Mouse (Mus musculus) liver, postnatal 0 days (tissue): ENCODE data around the gene Psma3. TPM values are rescaled to one million over a fixed set of nuclear protein-coding genes. Genes with fewer than 3 reads are reported as not detected.

Source experiments
- ATAC-seq: fragments of 200-750 bp; cut with Nextera tagmentation; 2 replicates; pipeline ENCODE4 v1.8.0; 2017; ENCODE audit warnings: mild to moderate bottlenecking, moderate library complexity
- DNase-seq: peaks from one replicate; pipeline ENCODE4 v3.0.0-alpha.2; 2016
- H3K27ac ChIP-seq: fragments of 300-500 bp; sonication (generic); 2 replicates; pipeline ENCODE4 v1.5.1; 2014; ENCODE audit warnings: antibody characterized with exemption, moderate library complexity, mild to moderate bottlenecking, low read depth
- H3K27me3 ChIP-seq: fragments of 300-500 bp; sonication (generic); 2 replicates; pipeline ENCODE4 v1.6.1; 2014; ENCODE audit warnings: low read length, control low read depth, mixed read lengths; ENCODE audit not compliant: insufficient read depth
- H3K36me3 ChIP-seq: fragments of 300-500 bp; sonication (generic); replicated peaks from 2 replicates; pipeline ENCODE4 v1.6.1; 2014; ENCODE audit warnings: mild to moderate bottlenecking, control low read depth, low read length, moderate library complexity, mixed read lengths; ENCODE audit not compliant: insufficient read depth
- H3K4me1 ChIP-seq: fragments of 300-500 bp; sonication (generic); 2 replicates; pipeline ENCODE4 v1.6.1; 2014; ENCODE audit warnings: antibody characterized with exemption, mild to moderate bottlenecking, control low read depth; ENCODE audit not compliant: insufficient read depth
- H3K4me2 ChIP-seq: fragments of 300-500 bp; sonication (generic); 2 replicates; pipeline ENCODE4 v1.6.1; 2014; ENCODE audit warnings: low read depth, mild to moderate bottlenecking, low read length, moderate library complexity, mixed read lengths
- H3K4me3 ChIP-seq: fragments of 300-500 bp; sonication (generic); 2 replicates; pipeline ENCODE4 v1.5.1; 2014; ENCODE audit warnings: low read depth, low read length
- H3K9ac ChIP-seq: fragments of 300-500 bp; sonication (generic); replicated peaks from 2 replicates; pipeline ENCODE4 v1.6.1; 2014; ENCODE audit warnings: mild to moderate bottlenecking, moderate library complexity
- H3K9me3 ChIP-seq: fragments of 300-500 bp; sonication (generic); 2 replicates; pipeline ENCODE4 v1.6.1; 2016; ENCODE audit warnings: mild to moderate bottlenecking, control low read depth, low read length, mixed read lengths
- CTCF ChIP-seq: sonication (generic); IDR thresholded peaks from 2 replicates; pipeline ENCODE4 v1.5.1; 2016; ENCODE audit warnings: antibody characterized with exemption, low read depth
- EP300 ChIP-seq: IDR thresholded peaks from 2 replicates; pipeline ENCODE4 v1.6.1; 2016; ENCODE audit warnings: antibody characterized with exemption, low read depth, mild to moderate bottlenecking
- WGBS: fragments of 180-500 bp; shearing (Covaris S2); extraction: QIAGEN DNeasy Blood & Tissue Kit; methylation state at CpG from one replicate; pipeline ENCODE4 v1.1.7; 2014; ENCODE audit not compliant: insufficient replicate concordance; 5-methylcytosine and 5-hydroxymethylcytosine counted together
- polyA plus RNA-seq: library from polyadenylated mRNA; unstranded; fragments of >200 nt; fragmentation: Nextera tagmentation; extraction: Ambion mirVana; gene quantifications from 2 replicates; pipeline ENCODE4 v1.2.1, GENCODE M21; 2015

Psma3 gene
- polyA plus RNA-seq, 1 experiment from 2014 or later = 288 TPM

DNA sequence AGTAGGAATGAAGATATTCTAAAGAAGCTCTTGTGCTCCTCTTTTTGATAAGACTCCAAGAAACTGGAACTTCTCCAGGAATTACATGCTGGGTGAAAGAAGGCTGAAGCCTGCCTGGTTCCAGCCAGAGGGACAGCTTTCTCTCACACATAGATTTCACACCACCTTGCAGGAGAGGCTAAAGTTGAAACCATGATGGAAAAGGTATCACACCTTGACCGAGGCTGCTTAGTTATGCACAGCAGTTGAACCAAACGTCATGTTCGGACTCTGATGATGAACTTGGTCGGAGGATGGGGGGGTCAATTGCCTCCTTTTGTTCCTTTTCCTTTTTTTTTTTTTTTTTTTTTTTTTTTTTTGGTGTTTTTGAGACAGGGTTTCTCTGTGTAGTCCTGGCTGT is 590 bp upstream of the Psma3 start:
- ATAC-seq (no peak), DNase-seq (no peak)
- peak overlapping the region; percentile 99 for H3K27ac ChIP-seq
- 78% methylated on average over 4 of the region's 4 CpGs for WGBS
- no peaks in the 10 kb centered on the region for H3K27me3 ChIP-seq
- peak overlapping the region; percentile 96; the same call in 1 of the 2 replicates for H3K4me3 ChIP-seq
- TF ChIP-seq CTCF = no peak
- TF ChIP-seq EP300 = no peak
- H3K9me3 ChIP-seq = no peaks in the 10 kb centered on the region
- peak overlapping the region; percentile 87 for H3K4me2 ChIP-seq
- peaks cover 9% of the 10 kb centered on the region for H3K4me1 ChIP-seq
- H3K36me3 ChIP-seq = peaks cover 5% of the 10 kb centered on the region; the same call in 1 of the 2 replicates
- no peak overlapping the region; the same call in 1 of the 2 replicates for H3K9ac ChIP-seq

DNA sequence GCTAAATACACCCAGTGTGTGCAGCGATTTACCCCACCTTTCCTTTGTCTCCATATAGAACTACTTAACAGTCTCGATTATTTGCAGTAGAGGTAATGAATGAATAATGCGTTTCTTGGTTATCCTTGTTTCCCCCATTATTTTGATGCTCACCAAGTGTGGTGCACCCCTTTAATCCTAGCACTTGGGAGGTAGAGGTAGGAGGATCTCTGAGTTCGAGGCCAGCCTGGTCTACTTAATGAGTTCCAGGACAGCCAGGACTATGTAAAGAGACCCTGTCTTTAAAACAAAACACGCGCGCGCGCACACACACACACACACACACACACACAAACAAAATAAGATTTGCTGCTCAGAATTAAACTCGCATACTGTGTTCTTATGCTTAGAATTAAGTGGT is 985 bp downstream of the Psma3 start:
- no peaks in the 10 kb centered on the region for H3K27me3 ChIP-seq
- DNase-seq = peak; percentile 29
- WGBS = 19% methylated on average over 10 of the region's 10 CpGs
- H3K4me1 ChIP-seq = peaks cover 9% of the 10 kb centered on the region
- no peak for ATAC-seq
- no peaks in the 10 kb centered on the region for H3K9me3 ChIP-seq
- H3K9ac ChIP-seq = peak overlapping the region; percentile 99
- peak overlapping the region; percentile 99 for H3K27ac ChIP-seq
- peaks cover 17% of the 10 kb centered on the region for H3K36me3 ChIP-seq
- H3K4me2 ChIP-seq = peak overlapping the region; percentile 87
- peak overlapping the region; percentile 96 for H3K4me3 ChIP-seq
- TF ChIP-seq CTCF = no peak
- no peak for TF ChIP-seq EP300

DNA sequence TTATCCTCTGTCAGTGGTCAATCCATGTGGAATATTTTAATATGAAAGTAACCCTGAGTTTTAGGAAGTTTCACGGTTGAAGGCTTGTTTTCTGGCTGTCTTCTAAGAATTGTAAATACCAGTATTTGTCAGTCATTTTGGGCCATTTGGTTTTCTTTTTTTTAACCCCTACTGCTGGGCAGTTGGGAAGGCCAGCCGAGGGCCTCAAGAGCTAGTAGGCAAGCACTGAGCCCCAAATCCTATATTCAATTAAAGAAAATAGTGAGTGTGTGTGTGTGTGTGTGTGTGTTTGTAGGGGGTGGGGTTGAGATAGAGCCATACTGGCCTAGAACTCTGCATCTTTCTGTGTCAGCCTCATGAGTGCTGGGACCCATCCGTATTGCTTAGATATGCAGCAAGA is 1.5 kb downstream of the Psma3 start:
- TF ChIP-seq EP300 (no peak), CTCF (no peak)
- Histone ChIP-seq H3K9me3 (no peaks in the 10 kb centered on the region), H3K4me2 (peak overlapping the region; percentile 87), H3K4me1 (peaks cover 9% of the 10 kb centered on the region), H3K27me3 (no peaks in the 10 kb centered on the region), H3K36me3 (peaks cover 21% of the 10 kb centered on the region), H3K27ac (no peak overlapping the region; the same call in 1 of the 2 replicates), H3K9ac (peak overlapping the region; percentile 99), H3K4me3 (peak overlapping the region; percentile 96)
- no peak for ATAC-seq
- DNase-seq = no peak
- WGBS = 46% methylated on average over 3 of the region's 3 CpGs

DNA sequence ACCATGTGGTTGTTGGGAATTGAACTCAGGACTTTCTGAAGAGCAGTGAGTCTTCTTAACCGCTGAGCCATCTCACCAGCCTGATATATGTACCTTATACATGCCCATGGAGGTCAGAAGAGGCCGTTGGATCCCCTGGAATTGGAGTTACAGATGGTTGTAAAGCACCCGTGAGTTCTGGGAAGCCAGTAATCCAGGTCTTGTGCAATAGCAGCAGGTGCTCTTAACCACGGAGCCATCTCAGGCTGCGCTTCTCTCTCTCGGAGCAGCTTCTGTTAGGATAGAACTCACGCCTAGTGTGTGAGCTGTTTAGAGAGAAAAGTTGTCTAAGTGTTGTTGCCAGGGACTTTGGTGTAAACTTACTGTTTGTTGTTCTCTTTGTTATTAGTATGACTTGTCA is 3.9 kb downstream of the Psma3 start:
- H3K27me3 ChIP-seq = no peaks in the 10 kb centered on the region
- no peak for TF ChIP-seq CTCF
- no peak for TF ChIP-seq EP300
- peak; percentile 20 for DNase-seq
- peaks cover 26% of the 10 kb centered on the region for H3K36me3 ChIP-seq
- H3K27ac ChIP-seq = no peak overlapping the region
- 56% methylated on average over 7 of the region's 7 CpGs for WGBS
- H3K4me3 ChIP-seq = no peak overlapping the region
- H3K9me3 ChIP-seq = no peaks in the 10 kb centered on the region
- H3K4me1 ChIP-seq = peaks cover 9% of the 10 kb centered on the region
- no peak for ATAC-seq
- H3K9ac ChIP-seq = no peak overlapping the region
- no peak overlapping the region for H3K4me2 ChIP-seq

DNA sequence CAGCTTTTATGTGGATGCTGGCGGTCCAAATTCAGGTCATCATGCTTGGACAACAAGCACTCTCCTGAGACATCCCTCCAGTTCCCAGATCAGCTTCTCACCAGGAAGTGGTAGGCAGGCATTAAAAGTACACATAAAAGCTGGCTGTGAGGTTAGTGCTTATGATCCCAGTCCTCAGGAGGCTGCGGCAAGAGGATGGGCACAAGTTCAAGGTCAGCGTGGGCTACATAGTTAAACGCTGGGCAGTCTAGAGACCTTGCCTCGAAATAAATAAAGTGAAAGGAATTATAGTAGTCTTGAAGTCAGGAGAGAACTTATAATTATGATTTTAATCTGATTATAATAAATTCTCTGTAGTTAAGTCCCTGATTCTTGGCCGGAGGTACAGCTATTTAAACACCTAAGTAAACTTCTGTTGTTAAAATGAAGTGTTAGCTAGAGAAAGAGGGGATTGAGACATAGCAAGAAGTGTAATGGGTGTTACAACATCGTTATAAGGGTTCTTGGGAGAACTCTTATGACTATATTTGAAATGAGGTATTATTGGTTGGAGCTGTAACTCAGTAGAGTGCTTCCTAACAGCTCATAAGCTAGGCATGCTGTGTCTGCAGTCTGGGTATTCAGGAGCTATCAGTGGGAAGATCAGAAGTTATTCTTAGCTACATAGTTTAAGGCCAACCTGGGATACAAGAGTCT is 10.6 kb downstream of the Psma3 start:
- WGBS = 87% methylated on average over 7 of the region's 7 CpGs
- peaks cover 66% of the 10 kb centered on the region for H3K36me3 ChIP-seq

DNA sequence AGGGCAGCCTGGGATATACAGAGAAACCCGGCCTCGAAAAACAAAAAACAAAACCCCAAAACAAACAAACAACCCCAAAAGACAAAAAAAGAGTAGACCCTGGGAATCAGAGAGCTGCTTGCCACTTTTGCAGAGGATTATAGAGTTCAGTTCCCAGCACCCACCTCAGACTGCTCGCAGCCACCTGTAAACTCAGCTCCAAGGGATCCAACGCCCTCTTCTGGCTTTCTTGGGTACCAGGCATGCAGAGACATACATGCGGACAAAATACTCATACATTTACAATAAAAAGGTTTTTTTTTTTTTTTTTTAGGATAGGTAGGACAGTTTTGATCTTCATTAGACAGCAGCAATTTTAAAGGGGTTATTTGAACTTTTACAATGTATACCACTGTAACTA is 22.8 kb downstream of the Psma3 start:
- H3K36me3 ChIP-seq = peaks cover 35% of the 10 kb centered on the region
- H3K27ac ChIP-seq = no peak overlapping the region
- 88% methylated on average over 5 of the region's 5 CpGs for WGBS
- no peak for ATAC-seq
- peaks cover 13% of the 10 kb centered on the region for H3K4me1 ChIP-seq
- TF ChIP-seq CTCF (peak; percentile 25; the same call in 1 of the 2 replicates), EP300 (no peak)
- H3K9ac ChIP-seq = no peak overlapping the region
- H3K9me3 ChIP-seq = no peaks in the 10 kb centered on the region
- no peak for DNase-seq
- no peak overlapping the region for H3K4me2 ChIP-seq
- H3K4me3 ChIP-seq = no peak overlapping the region
- no peaks in the 10 kb centered on the region for H3K27me3 ChIP-seq

More for the DNA sequence above, 10.6 kb downstream of the Psma3 start:
- H3K9ac ChIP-seq = no peak overlapping the region
- H3K27ac ChIP-seq = no peak overlapping the region
- H3K9me3 ChIP-seq = no peaks in the 10 kb centered on the region
- ATAC-seq (no peak), DNase-seq (no peak)
- H3K4me1 ChIP-seq = no peaks in the 10 kb centered on the region
- no peak overlapping the region for H3K4me3 ChIP-seq
- TF ChIP-seq EP300 (no peak), CTCF (no peak)
- H3K4me2 ChIP-seq = no peak overlapping the region
- no peaks in the 10 kb centered on the region for H3K27me3 ChIP-seq
